Mouse (Mus musculus): ENCODE results near the gene Timm8a1.

Timm8a1 gene

GRCm38 (mm10) chrX:134533346-134533745, 8.3 kb downstream of the Timm8a1 start:
- in situ Hi-C loops (cut with MboI; ENCODE audit: low sequenced_read_pairs): no loop called here

- in situ Hi-C loops (cut with MboI; ENCODE audit: low sequenced_read_pairs): no loop called here
These were observed 16.4 kb downstream of the Timm8a1 start for GRCm38 (mm10) chrX:134525260-134525659.

- in situ Hi-C loops (cut with MboI; ENCODE audit: low sequenced_read_pairs): loop anchor here (25.0 kb wide), 1 partner anchor 436 kb away; no protein-coding TSS in a partner anchor
These were observed 17.9 kb downstream of the Timm8a1 start for GRCm38 (mm10) chrX:134523772-134524171.

GRCm38 (mm10) chrX:134509473-134509872, 32.2 kb downstream of the Timm8a1 start:
- in situ Hi-C loops (cut with MboI; ENCODE audit: low sequenced_read_pairs): loop anchor here (25.0 kb wide), 1 partner anchor 422 kb away; no protein-coding TSS in a partner anchor

- in situ Hi-C loops (cut with MboI; ENCODE audit: low sequenced_read_pairs): loop anchor here (25.0 kb wide), 1 partner anchor 421 kb away; no protein-coding TSS in a partner anchor
These were observed 33.7 kb downstream of the Timm8a1 start for GRCm38 (mm10) chrX:134507977-134508376.

- in situ Hi-C loops (cut with MboI; ENCODE audit: low sequenced_read_pairs): loop anchor here (25.0 kb wide), 1 partner anchor 413 kb away; no protein-coding TSS in a partner anchor
These were observed 41.0 kb downstream of the Timm8a1 start for GRCm38 (mm10) chrX:134500651-134501050.

All from CH12F3 (cell line).